Mouse (Mus musculus) left cerebral cortex, postnatal 36 days (tissue): ENCODE data around the gene Olfr1184. TPM values are rescaled to one million over a fixed set of nuclear protein-coding genes. Genes with fewer than 3 reads are reported as not detected.
"Not testable (repeated sequence)": the region's sequence is repeated elsewhere in the genome, so short reads cannot be mapped to it uniquely, and the experiment has no call there.

Experiments used
- DNase-seq, 2 experiments: peaks; one replicate each; pipeline ENCODE4 v3.0.0; 2021 to 2022; ENCODE audit warnings: low spot score in 2 of 2, mixed read lengths in 1 of 2
- intact Hi-C: fragments of 180-260 bp; cut with DNase I; formaldehyde crosslinking; loops from one replicate; pipeline ENCODE4 v1.15.1; 2025
- total RNA-seq, 2 experiments: library from RNA; stranded (reverse); gene quantifications; 2 replicates each; pipeline ENCODE4 v1.2.3; 2021

Gene Olfr1184
- not detected for total RNA-seq

DNA sequence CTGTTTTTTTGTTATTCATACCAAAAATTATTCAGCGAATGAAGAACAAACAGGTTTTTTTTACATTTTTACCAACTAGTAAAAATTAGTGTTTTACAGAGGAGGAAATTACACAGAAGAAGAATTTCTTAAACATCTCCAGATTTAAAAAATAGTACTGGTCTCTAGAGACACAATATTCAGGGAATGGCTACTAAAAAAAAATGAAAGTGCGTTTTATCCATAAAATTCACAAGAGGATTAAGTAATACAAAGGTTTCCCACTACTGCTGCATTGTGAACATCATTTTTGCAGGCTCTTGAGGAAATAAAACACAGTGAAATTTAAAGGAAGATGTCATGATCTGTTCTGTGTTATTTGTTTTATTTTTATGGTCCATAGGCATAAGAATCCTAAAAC lies at the start of gene Olfr1184:
Olfr1184 (plus strand) TSS at position 301 of the 400 bp plus-strand sequence.
- no peak for DNase-seq
- intact Hi-C loops = no loop called here

DNA sequence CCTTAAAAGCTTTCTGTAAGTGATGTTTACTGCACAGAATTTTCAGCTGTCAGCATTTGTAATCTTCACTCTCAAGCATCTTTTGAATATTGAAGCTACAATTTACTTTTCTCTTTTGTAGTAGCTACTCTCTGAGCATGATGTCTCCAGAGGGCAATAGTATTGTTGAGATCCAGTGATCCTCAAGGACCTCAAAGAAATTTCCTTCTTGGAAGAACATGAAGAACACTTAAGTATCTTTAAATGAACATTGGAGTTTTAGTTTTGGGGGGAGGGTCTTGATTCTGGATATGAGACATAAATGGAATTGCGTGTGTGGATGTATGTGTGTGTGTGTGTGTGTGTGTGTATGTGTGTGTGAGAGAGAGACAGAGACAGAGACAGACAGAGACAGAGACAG lies 34.4 kb upstream of the Olfr1184 start, which contains the start of gene Gm13757:
Gm13757 (minus strand) TSS at position 101 of the 400 bp plus-strand sequence.
- no peak for DNase-seq

DNA sequence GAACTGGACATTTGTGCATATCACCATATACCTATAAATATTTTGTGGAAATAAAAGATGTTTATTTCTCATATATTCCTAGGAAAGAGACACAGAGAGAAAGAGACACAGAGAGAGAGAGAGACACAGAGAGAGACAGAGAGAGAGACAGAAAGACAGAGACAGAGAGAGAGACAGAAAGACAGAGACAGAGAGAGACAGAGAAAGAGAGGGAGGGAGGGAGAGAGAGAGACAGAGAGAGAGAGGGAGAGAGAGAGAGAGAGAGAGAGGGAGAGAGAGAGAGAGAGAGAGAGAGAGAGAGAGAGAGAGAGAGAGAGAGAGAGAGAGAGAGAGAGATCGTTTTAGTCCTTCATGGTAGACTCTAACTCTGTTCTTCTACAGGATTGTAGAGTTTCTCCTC lies 28.8 kb upstream of the Olfr1184 start, which contains the start of gene Olfr1183:
Olfr1183 (plus strand) TSS at position 301 of the 400 bp plus-strand sequence.
- intact Hi-C loops, DNase-seq: not testable (repeated sequence)

More for the DNA sequence above, 34.4 kb upstream of the Olfr1184 start, which contains the start of gene Gm13757:
- intact Hi-C loops = no loop called here

- no peak for DNase-seq
- intact Hi-C loops = no loop called here
These were observed 9.6 kb downstream of the Olfr1184 start, which contains the start of gene Olfr1185-ps1 for GRCm38 (mm10) chr2:88493020-88493419. TSS of gene Olfr1185-ps1 (plus strand) at chr2:88493320.

DNA sequence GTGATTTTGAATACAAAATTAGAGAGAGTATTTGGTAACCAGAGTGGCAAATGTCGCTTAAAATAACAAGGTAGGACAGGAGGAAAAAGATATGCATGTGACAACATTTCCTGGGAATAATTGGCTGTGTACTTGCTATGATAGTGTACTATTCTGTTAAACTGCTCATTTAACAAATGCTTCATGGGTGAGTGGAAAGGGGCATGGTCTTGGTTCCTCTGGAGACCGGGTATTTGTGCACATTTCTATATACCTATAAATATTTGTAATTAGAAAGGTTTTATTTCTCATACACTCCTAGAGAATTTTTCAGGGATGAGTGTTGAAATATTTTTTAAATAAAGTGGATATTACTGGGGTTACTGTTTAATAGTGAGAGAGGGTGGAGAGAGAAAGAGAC lies 34.9 kb downstream of the Olfr1184 start, which contains the start of gene Olfr1186:
Olfr1186 (plus strand) TSS at position 301 of the 400 bp plus-strand sequence.
- intact Hi-C loops = no loop called here
- DNase-seq = no peak

DNA sequence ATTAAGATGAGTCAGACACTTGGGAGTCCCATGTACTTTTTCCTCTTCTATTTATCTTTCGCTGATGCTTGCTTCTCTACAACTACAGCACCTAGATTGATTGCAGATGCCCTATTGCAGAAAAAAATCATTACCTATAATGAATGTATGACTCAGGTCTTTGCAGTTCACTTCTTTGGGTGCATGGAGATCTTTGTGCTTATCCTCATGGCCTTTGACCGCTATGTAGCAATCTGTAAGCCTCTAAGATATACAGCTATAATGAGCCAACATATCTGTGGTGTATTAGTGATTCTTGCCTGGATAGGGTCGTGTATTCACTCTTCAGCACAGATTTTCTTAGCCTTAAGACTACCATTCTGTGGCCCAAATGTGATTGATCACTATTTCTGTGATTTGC lies 42.3 kb downstream of the Olfr1184 start:
- no peak for DNase-seq

More for the DNA sequence above, 42.3 kb downstream of the Olfr1184 start:
- intact Hi-C loops = no loop called here

Other genes with a start within 250 kb of the Olfr1184 start
- gene Olfr1173, start 203.7 kb upstream of the Olfr1184 start, total RNA-seq = not detected
- not detected for gene Olfr1174-ps, start 168.5 kb upstream of the Olfr1184 start, total RNA-seq
- not detected for gene Olfr1175-ps, start 156.4 kb upstream of the Olfr1184 start, total RNA-seq
- gene Olfr1176, start 146.9 kb upstream of the Olfr1184 start, total RNA-seq = not detected
- gene Olfr1177-ps, start 137.1 kb upstream of the Olfr1184 start, total RNA-seq = not detected
- gene Olfr1178, start 96.5 kb upstream of the Olfr1184 start, total RNA-seq = not detected
- not detected for gene Olfr1179, start 77.1 kb upstream of the Olfr1184 start, total RNA-seq
- not detected for gene Olfr1180, start 64.4 kb upstream of the Olfr1184 start, total RNA-seq
- gene Olfr1181, start 57.4 kb upstream of the Olfr1184 start, total RNA-seq = not detected
- not detected for gene Gm13757, start 34.5 kb upstream of the Olfr1184 start, total RNA-seq
- gene Olfr1183, start 28.7 kb upstream of the Olfr1184 start, total RNA-seq = not detected
- gene Olfr1185-ps1, start 9.7 kb downstream of the Olfr1184 start, total RNA-seq = not detected
- not detected for gene Olfr1186, start 35.0 kb downstream of the Olfr1184 start, total RNA-seq
- not detected for gene Olfr1188, start 73.3 kb downstream of the Olfr1184 start, total RNA-seq
- not detected for gene Olfr1189, start 102.9 kb downstream of the Olfr1184 start, total RNA-seq
- gene Olfr1191-ps1, start 156.9 kb downstream of the Olfr1184 start, total RNA-seq = under 1 TPM in 1 of 2 experiments, not detected in 1; 0.05 TPM
- not detected for gene Olfr1192-ps1, start 164.9 kb downstream of the Olfr1184 start, total RNA-seq
- gene Olfr1193, start 192.0 kb downstream of the Olfr1184 start, total RNA-seq = not detected
- gene Olfr1195, start 205.6 kb downstream of the Olfr1184 start, total RNA-seq = not detected
- not detected for gene Olfr1196, start 221.0 kb downstream of the Olfr1184 start, total RNA-seq
- not detected for gene Olfr1197, start 248.8 kb downstream of the Olfr1184 start, total RNA-seq